Mouse (Mus musculus): ENCODE measurements at regions not wholly inside any gene's neighbourhood (a gene's known extent, or its start where the extent isn't known, plus 50 kb on each side); places are given as distances from the start of the nearest gene placed in this dataset.
A peak's percentile ranks its signal among the peaks of the same experiment; 100 is the strongest.

DNA sequence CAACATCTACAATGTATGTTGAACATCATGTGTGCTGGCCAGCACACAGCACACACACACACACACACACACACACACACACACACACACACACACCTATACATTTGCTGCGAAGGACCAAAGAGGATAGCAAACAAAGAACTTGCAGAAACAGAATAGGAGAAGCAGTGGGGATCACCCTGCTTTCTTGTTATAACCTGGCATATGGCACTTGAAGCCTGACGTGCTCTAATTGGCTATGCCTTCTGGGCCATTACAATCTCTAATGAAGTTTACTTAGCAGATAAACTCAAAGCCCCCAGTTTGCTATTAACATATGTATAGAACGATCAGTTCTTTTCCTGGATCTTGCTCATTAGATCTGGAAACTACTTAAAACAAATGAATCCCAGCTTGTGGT, 407.2 kb downstream of the Ipmk start:
- no peak for DNase-seq

DNA sequence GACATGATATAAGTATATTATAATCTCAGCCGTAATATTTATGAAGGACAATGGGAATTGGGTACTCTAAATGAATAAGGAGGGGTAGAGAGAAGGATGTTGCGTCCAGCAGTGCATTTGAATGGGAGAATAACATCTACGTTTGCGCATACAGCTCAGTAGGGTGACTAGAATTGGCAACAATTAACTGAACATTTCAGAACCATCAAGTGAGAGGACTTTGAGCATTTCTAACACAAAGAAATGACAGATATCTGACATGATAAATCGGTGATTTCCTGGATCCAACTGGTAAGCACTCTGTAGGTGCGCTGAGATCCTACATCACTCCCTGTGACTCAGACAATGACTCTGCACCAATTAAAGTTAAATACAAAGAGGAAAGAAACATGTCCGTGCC, 431.3 kb downstream of the Ipmk start:
- no peak for DNase-seq

DNA sequence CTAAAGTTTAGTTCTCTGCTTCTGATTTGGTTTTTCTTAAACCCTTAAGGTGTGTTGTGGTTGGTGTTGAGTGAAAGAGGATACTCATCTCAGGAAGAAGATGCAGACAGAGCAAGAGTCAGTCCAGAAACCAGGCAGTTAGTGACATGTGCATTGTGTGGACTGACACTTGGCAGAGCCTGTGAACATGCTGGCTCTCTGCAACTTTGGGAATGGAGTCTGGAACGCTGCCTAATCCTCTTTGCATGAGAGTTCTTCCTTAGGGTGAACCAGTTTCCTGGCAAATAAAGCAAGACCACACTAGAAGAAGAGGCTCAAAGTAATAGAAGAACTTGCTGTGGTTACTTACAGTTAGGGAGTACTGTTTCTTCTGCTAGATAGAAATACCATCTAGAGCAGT, 441.7 kb downstream of the Ipmk start:
- peak; percentile 9 to 24 for DNase-seq

DNA sequence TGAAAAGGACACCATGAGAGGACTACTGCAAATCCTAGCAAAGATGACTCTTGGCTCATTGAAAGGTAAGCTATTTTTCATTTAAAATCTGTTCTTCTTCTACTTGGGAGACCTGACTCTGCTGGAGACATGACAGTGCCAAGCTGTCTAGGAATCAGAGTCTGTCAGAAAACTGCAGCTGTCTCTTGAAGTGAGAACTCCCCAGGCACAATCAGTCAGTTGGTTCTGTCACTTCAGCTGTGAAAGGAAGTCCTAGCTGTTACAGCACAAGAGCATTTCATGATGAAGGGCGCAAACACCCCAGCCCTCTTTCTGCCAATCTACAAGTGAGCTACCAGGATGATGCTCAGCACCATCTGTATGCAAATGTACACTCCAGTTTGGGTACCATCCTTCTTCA, 442.4 kb downstream of the Ipmk start:
- no peak for DNase-seq

DNA sequence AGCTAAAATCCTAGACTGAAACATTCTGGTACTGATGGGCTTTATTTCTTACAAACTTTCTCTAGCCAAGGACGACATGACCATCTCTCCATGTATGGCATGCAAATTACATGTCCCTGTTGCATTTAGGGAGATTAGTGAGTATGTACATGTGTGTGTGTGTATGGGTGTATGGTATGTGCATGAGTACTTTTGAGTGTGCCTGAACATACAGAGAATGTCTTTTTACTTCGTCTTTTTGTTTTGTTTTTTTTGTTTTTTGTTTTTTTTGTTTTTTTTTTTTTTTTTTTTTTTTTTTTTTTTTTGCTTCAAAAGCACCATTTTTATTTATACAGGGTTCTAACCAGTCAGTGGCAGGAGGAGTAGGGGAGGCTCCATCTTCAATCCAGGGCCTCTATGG, 451.1 kb downstream of the Ipmk start:
- DNase-seq: no peak

DNA sequence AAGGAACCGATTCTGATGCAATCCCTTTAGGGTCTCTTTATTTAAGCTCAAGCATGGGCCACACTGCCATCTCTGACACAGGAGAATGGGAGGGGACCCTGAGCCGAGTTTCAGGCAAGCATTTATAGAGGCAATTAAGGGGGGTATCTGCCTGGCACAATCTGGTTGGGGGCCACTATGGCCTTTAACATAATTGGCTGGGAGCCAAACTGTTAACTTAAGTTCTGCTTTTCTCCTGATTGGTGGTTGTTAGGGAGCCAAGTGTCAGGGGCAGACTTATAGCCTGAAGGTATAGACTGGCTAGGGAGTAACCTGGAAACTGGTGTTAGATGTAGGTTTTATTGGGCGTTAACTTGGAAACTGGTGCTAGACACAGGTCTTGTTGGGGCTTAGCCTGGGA, 454.9 kb downstream of the Ipmk start:
- no peak for DNase-seq

- no peak for DNase-seq
These were observed 485.1 kb downstream of the Ipmk start for GRCm38 (mm10) chr10:71832633-71833032.

GRCm38 (mm10) chr10:71835018-71835417, 487.5 kb downstream of the Ipmk start:
- no peak for DNase-seq

- no peak for DNase-seq
These were observed 509.5 kb downstream of the Ipmk start for GRCm38 (mm10) chr10:71857089-71857488.

- DNase-seq: peak; percentile 5 to 16
These were observed 510.0 kb downstream of the Ipmk start for GRCm38 (mm10) chr10:71857518-71857973.

GRCm38 (mm10) chr10:71893726-71894125, 546.2 kb downstream of the Ipmk start:
- no peak for DNase-seq

- no peak for DNase-seq
These were observed 557.5 kb downstream of the Ipmk start for GRCm38 (mm10) chr10:71905029-71905428.
